Mouse (Mus musculus): ENCODE data around the gene Slc4a4.

DNA sequence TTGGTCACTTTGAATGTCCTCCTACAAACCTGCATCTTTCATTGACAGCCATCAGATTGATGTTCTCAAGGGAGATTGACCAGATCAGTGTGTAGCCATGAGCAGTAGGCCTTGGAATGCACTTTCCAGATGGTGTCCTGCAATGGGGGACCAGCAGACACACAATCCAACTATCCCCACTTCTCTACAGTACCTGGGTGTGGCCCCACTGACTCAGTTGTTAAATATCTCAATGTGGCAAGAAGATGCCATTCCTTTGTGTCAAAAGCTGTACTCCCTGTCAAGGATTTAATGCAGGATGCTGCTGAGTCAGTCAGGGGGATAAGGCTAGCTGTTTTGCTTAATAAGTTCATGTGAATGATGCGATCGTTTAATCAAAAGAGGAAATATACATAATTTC, 96.6 kb downstream of the Slc4a4 start:
- TF ChIP-seq CTCF (IDR thresholded peaks at IDR 0.05; ENCODE audit: low read depth, low read length) (no peak), EP300 (IDR thresholded peaks at IDR 0.05; ENCODE audit: insufficient read depth, low read depth, low read length) (no peak)
